Mouse (Mus musculus) E14TG2a.4 (cell line): Measurements from ENCODE around the gene Gm21860.
"Not testable (repeated sequence)": the region's sequence is repeated elsewhere in the genome, so short reads cannot be mapped to it uniquely, and the experiment has no call there.

Source experiments
- CTCF ChIP-seq: conservative IDR thresholded peaks from 2 replicates; pipeline ENCODE4 v1.5.1; 2014; ENCODE audit warnings: low read length
- NANOG ChIP-seq: IDR thresholded peaks from 2 replicates; pipeline ENCODE4 v1.6.1; 2014; ENCODE audit warnings: borderline replicate concordance, low read length, mixed read lengths

- not testable (repeated sequence) for TF ChIP-seq CTCF, NANOG
Measured at GRCm38 (mm10) chrY:90733656-90734333, 20.8 kb downstream of the Gm21860 start.
